Mouse (Mus musculus) liver, adult 10 weeks (tissue): ENCODE measurements around the gene Adss. TPM values are rescaled to one million over a fixed set of nuclear protein-coding genes. Genes with fewer than 3 reads are reported as not detected.

ENCODE experiments used
- polyA plus RNA-seq: library from polyadenylated mRNA; stranded (reverse); fragments of 350-450 nt; fragmentation: Illumina TruSeq; extraction: RNeasy Lipid Tissue Mini Kit (QIAGEN cat#74804); gene quantifications from one replicate; pipeline ENCODE4 v1.2.3, GENCODE M21; 2014; ENCODE audit warnings: low read depth, low replicate concordance

Adss gene
- polyA plus RNA-seq = 94.8 TPM

GRCm38 (mm10) chr1:177796193-177796939 lies at the start of gene Adss:
Gene Adss (minus strand): TSS chr1:177796511.

GRCm38 (mm10) chr1:177729043-177730024 lies 67.0 kb downstream of the Adss start, which contains the start of gene 1700016C15Rik:
Gene 1700016C15Rik (plus strand): TSS chr1:177729814.

Other genes starting within 250 kb of the Adss start
- gene 1700016C15Rik, start 66.7 kb downstream of the Adss start, polyA plus RNA-seq = not detected
- gene Catspere2, start 186.9 kb upstream of the Adss start, polyA plus RNA-seq = not detected